Mouse (Mus musculus): Measurements from ENCODE around the gene Togaram2. TPM values are rescaled to one million over a fixed set of nuclear protein-coding genes. Genes with fewer than 3 reads are reported as not detected.

The Togaram2 gene
- polyA plus RNA-seq, 1 experiment from 2014 or later = not detected

GRCm38 (mm10) chr17:71770696-71771095, 97.6 kb downstream of the Togaram2 start:
- ATAC-seq (ENCODE audit: insufficient number of reproducible peaks, insufficient read depth, low FRiP score, low TSS enrichment, low read depth) = no peak
- H3K9ac ChIP-seq (replicated peaks) = no peak overlapping the region
- H3K9me3 ChIP-seq = no peaks in the 10 kb centered on the region
- H3K4me3 ChIP-seq (replicated peaks) = no peak overlapping the region
- H3K36me3 ChIP-seq = no peaks in the 10 kb centered on the region
- no peak overlapping the region for H3K4me2 ChIP-seq
- H3K4me1 ChIP-seq (replicated peaks) = no peaks in the 10 kb centered on the region
- 0 out of 2 replicates have a peak, but pooled peaks cover 4% of the 10 kb centered on the region for H3K27me3 ChIP-seq
- 85% methylated on average over 3 of the region's 3 CpGs for WGBS
- H3K27ac ChIP-seq = no peak overlapping the region

- no peak for ATAC-seq (ENCODE audit: insufficient number of reproducible peaks, insufficient read depth, low FRiP score, low TSS enrichment, low read depth)
- no peak overlapping the region for H3K4me2 ChIP-seq
- no peaks in the 10 kb centered on the region for H3K36me3 ChIP-seq
- H3K9ac ChIP-seq (replicated peaks) = no peak overlapping the region
- H3K27ac ChIP-seq = no peak overlapping the region
- H3K4me3 ChIP-seq (replicated peaks) = no peak overlapping the region
- peaks cover 14% of the 10 kb centered on the region; the same call in 1 of the 2 replicates for H3K9me3 ChIP-seq
- H3K4me1 ChIP-seq (replicated peaks) = no peaks in the 10 kb centered on the region
- no peaks in the 10 kb centered on the region for H3K27me3 ChIP-seq
- 74% methylated on average over 4 of the region's 4 CpGs for WGBS
Observed at GRCm38 (mm10) chr17:71774173-71774572, 101.1 kb downstream of the Togaram2 start.

- ATAC-seq (ENCODE audit: insufficient number of reproducible peaks, insufficient read depth, low FRiP score, low TSS enrichment, low read depth) = no peak
- Histone ChIP-seq H3K9ac (replicated peaks) (no peak overlapping the region), H3K9me3 (peaks cover 14% of the 10 kb centered on the region; the same call in 1 of the 2 replicates), H3K4me1 (replicated peaks) (no peaks in the 10 kb centered on the region), H3K4me2 (no peak overlapping the region), H3K4me3 (replicated peaks) (no peak overlapping the region), H3K36me3 (no peaks in the 10 kb centered on the region), H3K27me3 (no peaks in the 10 kb centered on the region), H3K27ac (no peak overlapping the region)
- WGBS = 77% methylated on average over 4 of the region's 4 CpGs
Observed at GRCm38 (mm10) chr17:71775279-71775678, 102.2 kb downstream of the Togaram2 start.

- H3K36me3 ChIP-seq = no peaks in the 10 kb centered on the region
- H3K27ac ChIP-seq = no peak overlapping the region
- H3K9ac ChIP-seq (replicated peaks) = no peak overlapping the region
- H3K9me3 ChIP-seq = peaks cover 14% of the 10 kb centered on the region; the same call in 1 of the 2 replicates
- WGBS = 75% methylated on average over 3 of the region's 3 CpGs
- H3K4me2 ChIP-seq = no peak overlapping the region
- H3K27me3 ChIP-seq = peaks cover 28% of the 10 kb centered on the region
- no peak overlapping the region for H3K4me3 ChIP-seq (replicated peaks)
- ATAC-seq (ENCODE audit: insufficient number of reproducible peaks, insufficient read depth, low FRiP score, low TSS enrichment, low read depth) = no peak
- peaks cover 8% of the 10 kb centered on the region; the same call in 1 of the 2 replicates for H3K4me1 ChIP-seq (replicated peaks)
Observed at GRCm38 (mm10) chr17:71778696-71779095, 105.6 kb downstream of the Togaram2 start.

Other genes starting within 250 kb of the Togaram2 start
- gene Gm4707, start 213.3 kb upstream of the Togaram2 start, polyA plus RNA-seq (2016; fragmentation: Nextera tagmentation; extraction: Ambion mirVana) = 5.3 and 5.6 TPM in 2 replicates
- gene Smchd1, start 197.9 kb upstream of the Togaram2 start, polyA plus RNA-seq (2016; fragmentation: Nextera tagmentation; extraction: Ambion mirVana) = 80.9 and 83.9 TPM in 2 replicates
- 56.0 and 56.1 TPM in 2 replicates for gene Ndc80, start 146.4 kb upstream of the Togaram2 start, polyA plus RNA-seq (2016; fragmentation: Nextera tagmentation; extraction: Ambion mirVana)
- gene Spdya, start 121.2 kb upstream of the Togaram2 start, polyA plus RNA-seq (2016; fragmentation: Nextera tagmentation; extraction: Ambion mirVana) = 1.3 and 1.4 TPM in 2 replicates
- 92.6 and 96.6 TPM in 2 replicates for gene Wdr43, start 57.4 kb upstream of the Togaram2 start, polyA plus RNA-seq (2016; fragmentation: Nextera tagmentation; extraction: Ambion mirVana)
- gene Pcare, start 79.6 kb downstream of the Togaram2 start, polyA plus RNA-seq (2016; fragmentation: Nextera tagmentation; extraction: Ambion mirVana) = not detected in 2 replicates
- gene Clip4, start 95.2 kb downstream of the Togaram2 start, polyA plus RNA-seq (2016; fragmentation: Nextera tagmentation; extraction: Ambion mirVana) = 5.3 and 5.9 TPM in 2 replicates

Data from limb, embryonic 12.5 days (tissue).